Mouse (Mus musculus) forebrain, embryonic 11.5 days (tissue): ENCODE data around the gene Tmprss4. TPM values are rescaled to one million over a fixed set of nuclear protein-coding genes. Genes with fewer than 3 reads are reported as not detected.

Experiments
- ATAC-seq: fragments of 200-750 bp; cut with Nextera tagmentation; replicated peaks from 2 replicates; pipeline ENCODE4 v1.8.0; 2017; ENCODE audit warnings: moderate TSS enrichment; ENCODE audit not compliant: low FRiP score
- DNase-seq: peaks from one replicate; pipeline ENCODE4 v3.0.0-alpha.2; 2017; ENCODE audit warnings: low spot score
- H3K27ac ChIP-seq: fragments of 300-500 bp; sonication (generic); 2 replicates; pipeline ENCODE4 v1.5.1; 2014; ENCODE audit warnings: low read depth, low read length
- H3K27me3 ChIP-seq: fragments of 300-500 bp; sonication (generic); 2 replicates; pipeline ENCODE4 v1.6.1; 2014; ENCODE audit warnings: mild to moderate bottlenecking, low read length, mixed read lengths; ENCODE audit not compliant: control insufficient read depth, insufficient read depth
- H3K36me3 ChIP-seq: fragments of 300-500 bp; sonication (generic); 2 replicates; pipeline ENCODE4 v1.6.1; 2014; ENCODE audit warnings: mild to moderate bottlenecking, low read length, moderate library complexity, mixed read lengths; ENCODE audit not compliant: control insufficient read depth, insufficient read depth
- H3K4me1 ChIP-seq: fragments of 300-500 bp; sonication (generic); replicated peaks from 2 replicates; pipeline ENCODE4 v1.6.1; 2014; ENCODE audit warnings: low read length, mixed read lengths; ENCODE audit not compliant: control insufficient read depth, insufficient read depth
- H3K4me2 ChIP-seq: fragments of 300-500 bp; sonication (generic); 2 replicates; pipeline ENCODE4 v1.6.1; 2014; ENCODE audit warnings: low read depth, mild to moderate bottlenecking, low read length, moderate library complexity, mixed read lengths; ENCODE audit not compliant: severe bottlenecking
- H3K4me3 ChIP-seq: fragments of 300-500 bp; sonication (generic); 2 replicates; pipeline ENCODE4 v1.5.1; 2014; ENCODE audit warnings: low read depth, low read length
- H3K9ac ChIP-seq: fragments of 300-500 bp; sonication (generic); 2 replicates; pipeline ENCODE4 v1.6.1; 2014; ENCODE audit warnings: low read length
- H3K9me3 ChIP-seq: fragments of 300-500 bp; sonication (generic); 2 replicates; pipeline ENCODE4 v1.6.1; 2016; ENCODE audit warnings: low read length, mixed read lengths; ENCODE audit not compliant: control insufficient read depth
- WGBS: fragments of 180-500 bp; shearing (Covaris S2); extraction: QIAGEN DNeasy Blood & Tissue Kit; methylation state at CpG from one replicate; pipeline ENCODE4 v1.1.7; 2014; 5-methylcytosine and 5-hydroxymethylcytosine counted together
- polyA plus RNA-seq: library from polyadenylated mRNA; unstranded; fragments of >200 nt; fragmentation: Nextera tagmentation; extraction: Ambion mirVana; gene quantifications from 2 replicates; pipeline ENCODE4 v1.2.1, GENCODE M21; 2014

The Tmprss4 gene
- polyA plus RNA-seq: not detected in 2 replicates

GRCm38 (mm10) chr9:45203797-45204410 lies at the start of gene Tmprss4:
Gene Tmprss4 (minus strand): TSS chr9:45204092.
- H3K9me3 ChIP-seq: no peaks in the 10 kb centered on the region
- no peak for ATAC-seq

GRCm38 (mm10) chr9:45252395-45252794 lies 48.5 kb upstream of the Tmprss4 start:
- Histone ChIP-seq H3K4me1 (no peaks in the 10 kb centered on the region), H3K4me3 (no peak overlapping the region), H3K27me3 (no peaks in the 10 kb centered on the region), H3K36me3 (no peaks in the 10 kb centered on the region), H3K9ac (no peak overlapping the region), H3K27ac (no peak overlapping the region), H3K4me2 (no peak overlapping the region), H3K9me3 (no peaks in the 10 kb centered on the region)
- WGBS: 78% methylated on average over 6 of the region's 6 CpGs
- DNase-seq: no peak
- no peak for ATAC-seq

More at GRCm38 (mm10) chr9:45203797-45204410, at the start of gene Tmprss4:
- Histone ChIP-seq H3K27me3 (no peaks in the 10 kb centered on the region), H3K27ac (no peak within 1 kb of the TSS), H3K9ac (no peak within 1 kb of the TSS), H3K4me1 (no peaks in the 10 kb centered on the region), H3K36me3 (no peaks in the 10 kb centered on the region), H3K4me2 (no peak within 1 kb of the TSS), H3K4me3 (no peak within 1 kb of the TSS)
- 78% methylated on average over 8 of the region's 8 CpGs for WGBS
- DNase-seq: no peak

- DNase-seq (no peak), ATAC-seq (no peak)
- H3K9ac ChIP-seq: no peak overlapping the region
- H3K4me2 ChIP-seq: no peak overlapping the region
- 82% methylated on average over 4 of the region's 4 CpGs for WGBS
- H3K27ac ChIP-seq: no peak overlapping the region
- no peaks in the 10 kb centered on the region for H3K27me3 ChIP-seq
- H3K36me3 ChIP-seq: no peaks in the 10 kb centered on the region
- H3K9me3 ChIP-seq: no peaks in the 10 kb centered on the region
- H3K4me1 ChIP-seq: no peaks in the 10 kb centered on the region
- no peak overlapping the region for H3K4me3 ChIP-seq
Measured at GRCm38 (mm10) chr9:45251990-45252389, 48.1 kb upstream of the Tmprss4 start.

- Histone ChIP-seq H3K27me3 (no peaks in the 10 kb centered on the region), H3K9me3 (no peaks in the 10 kb centered on the region), H3K4me2 (no peak overlapping the region), H3K4me1 (no peaks in the 10 kb centered on the region), H3K27ac (no peak overlapping the region), H3K9ac (no peak overlapping the region), H3K36me3 (no peaks in the 10 kb centered on the region), H3K4me3 (no peak overlapping the region)
- WGBS: 88% methylated on average over 3 of the region's 3 CpGs
- DNase-seq: no peak
- ATAC-seq: no peak
Measured at GRCm38 (mm10) chr9:45251281-45251680, 47.4 kb upstream of the Tmprss4 start.

GRCm38 (mm10) chr9:45250306-45250705 lies 46.4 kb upstream of the Tmprss4 start:
- ATAC-seq (no peak), DNase-seq (no peak)
- Histone ChIP-seq H3K27me3 (no peaks in the 10 kb centered on the region), H3K36me3 (no peaks in the 10 kb centered on the region), H3K27ac (no peak overlapping the region), H3K9ac (no peak overlapping the region), H3K4me1 (no peaks in the 10 kb centered on the region), H3K4me3 (no peak overlapping the region), H3K4me2 (no peak overlapping the region), H3K9me3 (no peaks in the 10 kb centered on the region)
- 85% methylated on average over 7 of the region's 7 CpGs for WGBS

- ATAC-seq: no peak
- Histone ChIP-seq H3K4me3 (no peak overlapping the region), H3K9ac (no peak overlapping the region), H3K4me2 (no peak overlapping the region), H3K4me1 (no peaks in the 10 kb centered on the region), H3K9me3 (no peaks in the 10 kb centered on the region), H3K27ac (no peak overlapping the region), H3K27me3 (no peaks in the 10 kb centered on the region), H3K36me3 (no peaks in the 10 kb centered on the region)
- 81% methylated on average over 2 of the region's 2 CpGs for WGBS
- DNase-seq: no peak
Measured at GRCm38 (mm10) chr9:45247536-45247935, 43.6 kb upstream of the Tmprss4 start.

GRCm38 (mm10) chr9:45246060-45246459 lies 42.2 kb upstream of the Tmprss4 start:
- 88% methylated on average over 6 of the region's 6 CpGs for WGBS

GRCm38 (mm10) chr9:45245432-45245831 lies 41.5 kb upstream of the Tmprss4 start:
- no peaks in the 10 kb centered on the region for H3K4me1 ChIP-seq
- H3K4me3 ChIP-seq: no peak overlapping the region
- 76% methylated on average over 1 of the region's 1 CpGs for WGBS
- no peak for ATAC-seq
- no peak for DNase-seq
- no peak overlapping the region for H3K4me2 ChIP-seq
- no peaks in the 10 kb centered on the region for H3K9me3 ChIP-seq
- no peaks in the 10 kb centered on the region for H3K27me3 ChIP-seq
- no peak overlapping the region for H3K9ac ChIP-seq
- no peak overlapping the region for H3K27ac ChIP-seq
- no peaks in the 10 kb centered on the region for H3K36me3 ChIP-seq

More at GRCm38 (mm10) chr9:45246060-45246459, 42.2 kb upstream of the Tmprss4 start:
- Histone ChIP-seq H3K4me2 (no peak overlapping the region), H3K4me1 (no peaks in the 10 kb centered on the region), H3K9me3 (no peaks in the 10 kb centered on the region), H3K4me3 (no peak overlapping the region), H3K9ac (no peak overlapping the region), H3K36me3 (no peaks in the 10 kb centered on the region), H3K27me3 (no peaks in the 10 kb centered on the region), H3K27ac (no peak overlapping the region)
- no peak for ATAC-seq
- DNase-seq: no peak

- H3K27ac ChIP-seq: no peak overlapping the region
- H3K4me1 ChIP-seq: no peaks in the 10 kb centered on the region
- no peaks in the 10 kb centered on the region for H3K27me3 ChIP-seq
- ATAC-seq (no peak), DNase-seq (no peak)
- H3K4me3 ChIP-seq: no peak overlapping the region
- H3K9ac ChIP-seq: no peak overlapping the region
- no peaks in the 10 kb centered on the region for H3K36me3 ChIP-seq
- H3K4me2 ChIP-seq: no peak overlapping the region
- H3K9me3 ChIP-seq: no peaks in the 10 kb centered on the region
- 73% methylated on average over 5 of the region's 5 CpGs for WGBS
Measured at GRCm38 (mm10) chr9:45241397-45241796, 37.5 kb upstream of the Tmprss4 start.
